Mouse (Mus musculus): ENCODE measurements around the gene Gm31571. TPM values are rescaled to one million over a fixed set of nuclear protein-coding genes. Genes with fewer than 3 reads are reported as not detected.

Gm31571 gene
- not detected for total RNA-seq (2023)

GRCm38 (mm10) chrY:22051253-22051652 is at the start of gene Gm31571:
Gene Gm31571, minus strand, starts transcription at chrY:22051353.

